Mouse (Mus musculus) myocyte (in vitro differentiated cells): Measurements from ENCODE around the gene Mon2. TPM values are rescaled to one million over a fixed set of nuclear protein-coding genes. Genes with fewer than 3 reads are reported as not detected.

Source experiments
- H3K27me3 ChIP-seq: one replicate; pipeline ENCODE4 v1.6.1; 2011; ENCODE audit not compliant: control insufficient read depth, insufficient read depth, insufficient read length
- H3K36me3 ChIP-seq: one replicate; pipeline ENCODE4 v1.6.1; 2011; ENCODE audit not compliant: control insufficient read depth, insufficient read depth
- H3K4me2 ChIP-seq: one replicate; pipeline ENCODE4 v1.6.1; 2011; ENCODE audit warnings: low read depth, control low read depth
- H3K4me3 ChIP-seq: one replicate; pipeline ENCODE4 v1.5.1; 2011; ENCODE audit warnings: mild to moderate bottlenecking, control low read depth, moderate library complexity
- H3K79me2 ChIP-seq: one replicate; pipeline ENCODE4 v1.6.1; 2011; ENCODE audit not compliant: control insufficient read depth, insufficient read depth
- H3ac ChIP-seq: one replicate; pipeline ENCODE4 v1.6.1; 2011; ENCODE audit not compliant: control insufficient read depth, insufficient read length
- CEBPB ChIP-seq: IDR thresholded peaks from 2 replicates; pipeline ENCODE4 v1.6.1; 2011; ENCODE audit warnings: mild to moderate bottlenecking, moderate library complexity; ENCODE audit not compliant: poor library complexity, insufficient read depth, severe bottlenecking
- E2F4 ChIP-seq: IDR thresholded peaks from one replicate; pipeline ENCODE4 v1.6.1; 2011; ENCODE audit warnings: mild to moderate bottlenecking, control low read depth, moderate library complexity; ENCODE audit not compliant: insufficient read depth
- MAX ChIP-seq: IDR thresholded peaks from one replicate; pipeline ENCODE4 v1.6.1; 2011; ENCODE audit warnings: low read depth, mild to moderate bottlenecking, control low read depth
- MYOD1 ChIP-seq, 3 experiments: IDR thresholded peaks; one replicate each; pipeline ENCODE4 v1.6.1; 2011; ENCODE audit warnings: control low read depth in 2 of 3, low read depth in 2 of 3, mild to moderate bottlenecking in 2 of 3, moderate library complexity in 1 of 3; ENCODE audit not compliant: insufficient read length in 2 of 3, control insufficient read depth in 1 of 3
- MYOG ChIP-seq, 3 experiments: IDR thresholded peaks; one replicate each; pipeline ENCODE4 v1.6.1; 2011; ENCODE audit warnings: control low read depth in 2 of 3, low read depth in 2 of 3, mild to moderate bottlenecking in 2 of 3; ENCODE audit not compliant: insufficient read length in 2 of 3, control insufficient read depth in 1 of 3, insufficient read depth in 1 of 3
- POLR2A ChIP-seq: IDR thresholded peaks from one replicate; pipeline ENCODE4 v1.6.1; 2011; ENCODE audit warnings: low read depth, mild to moderate bottlenecking, control low read depth, moderate library complexity; ENCODE audit not compliant: insufficient read length
- POLR2AphosphoS2 ChIP-seq: IDR thresholded peaks from one replicate; pipeline ENCODE4 v1.6.1; 2011; ENCODE audit warnings: low read depth, control low read depth; ENCODE audit not compliant: insufficient read length
- REST ChIP-seq: IDR thresholded peaks from one replicate; pipeline ENCODE4 v1.6.1; 2011; ENCODE audit warnings: mild to moderate bottlenecking, control low read depth, moderate library complexity; ENCODE audit not compliant: insufficient read depth, insufficient read length
- SRF ChIP-seq: IDR thresholded peaks from one replicate; pipeline ENCODE4 v1.6.1; 2011; ENCODE audit warnings: low read depth; ENCODE audit not compliant: control insufficient read depth, insufficient read length
- TCF12 ChIP-seq: IDR thresholded peaks from one replicate; pipeline ENCODE4 v1.6.1; 2011; ENCODE audit warnings: mild to moderate bottlenecking, control low read depth; ENCODE audit not compliant: poor library complexity, insufficient read depth, severe bottlenecking
- TCF3 ChIP-seq: IDR thresholded peaks from one replicate; pipeline ENCODE4 v1.6.1; 2011; ENCODE audit warnings: low read depth, control low read depth; ENCODE audit not compliant: insufficient read length
- USF1 ChIP-seq: IDR thresholded peaks from one replicate; pipeline ENCODE4 v1.6.1; 2011; ENCODE audit warnings: low read depth, mild to moderate bottlenecking, control low read depth, moderate library complexity
- polyA plus RNA-seq: library from polyadenylated mRNA; unstranded; fragments of >200 nt; fragmentation: generic; extraction: Trizol; gene quantifications from one replicate; pipeline ENCODE4 v1.2.1, GENCODE M21; 2012; ENCODE audit warnings: missing spikeins

Mon2 gene
- polyA plus RNA-seq, 1 experiment, result 31.0 TPM

DNA sequence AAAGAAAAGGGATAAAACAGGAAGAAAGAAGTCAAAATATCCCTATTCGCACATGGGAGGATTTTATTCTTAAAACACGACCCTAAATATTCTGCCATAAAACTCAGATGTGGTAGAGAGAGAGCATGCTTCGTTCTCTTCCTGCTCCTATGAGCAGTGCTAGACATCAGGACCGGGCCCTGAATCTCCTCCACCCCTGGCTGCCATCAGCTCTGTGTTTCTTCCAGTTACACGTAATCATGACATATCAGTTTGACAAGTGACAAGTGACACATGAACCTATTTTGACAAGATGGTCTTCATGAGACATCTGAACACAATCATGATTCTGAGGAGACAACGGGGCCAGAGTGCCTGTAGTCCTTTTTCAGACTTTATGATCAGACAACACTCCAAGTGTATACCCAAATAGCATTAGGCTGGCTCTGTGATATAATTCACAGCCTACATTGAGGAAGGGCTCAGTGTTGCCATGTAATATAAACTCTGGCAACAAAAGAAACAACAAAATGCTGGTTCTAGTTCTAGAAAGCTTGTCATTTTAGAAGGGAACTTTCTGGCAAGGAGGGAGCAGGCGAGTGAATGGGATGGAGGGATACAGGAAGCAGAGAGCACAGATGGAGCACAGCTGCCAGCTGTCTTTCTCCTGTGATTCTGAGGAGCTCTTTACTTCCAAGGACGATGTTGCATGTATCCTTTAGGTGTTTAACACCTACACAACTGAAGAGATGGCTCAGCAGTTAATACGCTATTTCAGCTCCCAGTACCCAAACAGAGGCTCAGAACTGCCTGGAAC, 20.9 kb downstream of the Mon2 start:
- Histone ChIP-seq H3ac (no peak overlapping the region), H3K4me2 (no peak overlapping the region), H3K36me3 (peaks cover 5% of the 10 kb centered on the region), H3K4me3 (no peak overlapping the region), H3K79me2 (peaks cover 12% of the 10 kb centered on the region), H3K27me3 (no peaks in the 10 kb centered on the region)
- TF ChIP-seq E2F4, result no peak
- no peak for TF ChIP-seq REST
- no peak for TF ChIP-seq POLR2A
- TF ChIP-seq MYOD1 (IDR thresholded peaks at IDR 0.05; ENCODE audit: control insufficient read depth in 1 of 3, insufficient read length in 2 of 3, low read depth in 2 of 3), result no peak
- no peak for TF ChIP-seq CEBPB
- TF ChIP-seq MYOG (IDR thresholded peaks at IDR 0.05; ENCODE audit: control insufficient read depth in 1 of 3, insufficient read depth in 1 of 3, insufficient read length in 2 of 3, low read depth in 2 of 3), result no peak
- TF ChIP-seq SRF, result no peak

DNA sequence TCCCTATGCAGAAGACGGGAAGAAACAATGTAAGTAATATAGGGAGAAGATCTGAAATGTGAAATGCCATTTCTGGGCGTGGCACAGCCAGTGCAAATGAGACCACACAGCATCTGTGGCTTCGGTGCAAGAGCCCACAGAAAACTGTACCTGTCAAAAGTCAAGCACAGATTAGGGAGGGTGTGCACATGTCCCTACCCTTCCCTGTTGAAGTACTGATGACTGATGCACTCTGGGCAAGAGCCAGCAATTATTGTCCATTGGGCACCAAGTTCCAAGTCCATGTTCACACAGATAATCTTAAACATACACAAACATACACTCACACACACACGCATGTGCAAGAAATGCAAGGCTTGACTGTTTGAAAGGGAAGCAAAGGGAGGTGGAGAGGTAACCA, 22.7 kb downstream of the Mon2 start:
- TF ChIP-seq E2F4, result no peak
- no peak for TF ChIP-seq CEBPB
- no peak for TF ChIP-seq MYOD1 (IDR thresholded peaks at IDR 0.05; ENCODE audit: control insufficient read depth in 1 of 3, insufficient read length in 2 of 3, low read depth in 2 of 3)
- TF ChIP-seq MAX, result no peak
- TF ChIP-seq TCF12, result no peak
- no peak for TF ChIP-seq USF1
- TF ChIP-seq MYOG (IDR thresholded peaks at IDR 0.05; ENCODE audit: control insufficient read depth in 1 of 3, insufficient read depth in 1 of 3, insufficient read length in 2 of 3, low read depth in 2 of 3), result no peak
- no peak for TF ChIP-seq TCF3
- TF ChIP-seq REST, result no peak
- no peak for TF ChIP-seq POLR2A
- H3K4me2 ChIP-seq, result no peak overlapping the region

DNA sequence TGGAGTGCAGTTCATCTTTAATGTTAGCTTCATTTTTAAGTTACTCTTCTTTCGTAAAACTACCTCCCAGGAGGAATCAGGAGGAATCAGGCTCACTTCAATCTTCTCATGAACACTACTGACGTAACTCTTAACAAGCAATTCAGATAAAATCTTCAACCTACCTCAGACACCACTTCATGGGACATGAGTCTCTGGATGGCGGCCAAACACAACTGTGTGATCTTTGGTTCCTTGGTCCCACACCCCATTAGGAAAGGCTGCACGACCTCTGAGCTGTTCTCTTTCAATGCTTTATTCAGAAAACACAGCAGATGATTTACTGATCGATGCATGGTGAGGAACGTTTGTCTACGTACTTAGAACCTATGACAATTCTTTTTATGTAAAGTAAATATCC, 24.3 kb downstream of the Mon2 start:
- H3K4me3 ChIP-seq, result no peak overlapping the region
- H3K36me3 ChIP-seq, result peaks cover 5% of the 10 kb centered on the region
- H3K79me2 ChIP-seq, result peaks cover 3% of the 10 kb centered on the region
- no peak overlapping the region for H3K4me2 ChIP-seq
- TF ChIP-seq USF1 (no peak), SRF (no peak), CEBPB (no peak), POLR2A (no peak), MYOG (IDR thresholded peaks at IDR 0.05; ENCODE audit: control insufficient read depth in 1 of 3, insufficient read depth in 1 of 3, insufficient read length in 2 of 3, low read depth in 2 of 3) (no peak), TCF3 (no peak), TCF12 (no peak), POLR2AphosphoS2 (no peak), E2F4 (no peak), MYOD1 (IDR thresholded peaks at IDR 0.05; ENCODE audit: control insufficient read depth in 1 of 3, insufficient read length in 2 of 3, low read depth in 2 of 3) (no peak), REST (no peak), MAX (no peak)
- no peak overlapping the region for H3ac ChIP-seq
- no peaks in the 10 kb centered on the region for H3K27me3 ChIP-seq

More for the DNA sequence above, 22.7 kb downstream of the Mon2 start:
- H3ac ChIP-seq, result no peak overlapping the region
- H3K79me2 ChIP-seq, result peaks cover 4% of the 10 kb centered on the region
- H3K4me3 ChIP-seq, result no peak overlapping the region
- peaks cover 5% of the 10 kb centered on the region for H3K36me3 ChIP-seq
- H3K27me3 ChIP-seq, result no peaks in the 10 kb centered on the region

DNA sequence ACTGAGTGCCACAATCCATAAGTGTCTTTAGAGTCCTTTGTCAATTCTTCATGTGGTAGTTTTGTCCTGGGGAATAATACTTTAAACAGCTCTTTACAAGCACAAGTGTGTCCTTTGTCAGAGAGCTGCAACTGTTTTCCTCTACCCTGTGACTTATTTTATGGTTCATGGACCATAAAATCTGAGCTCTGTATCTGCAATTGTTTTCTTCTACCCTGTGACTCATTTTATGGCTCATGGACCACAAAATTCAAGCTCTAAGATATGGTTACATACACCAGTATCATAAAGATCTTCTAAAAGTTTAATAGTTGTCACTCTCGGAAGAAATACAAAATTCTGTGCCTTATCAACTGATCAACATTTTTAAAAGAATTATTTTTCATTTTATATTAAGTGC, 27.6 kb downstream of the Mon2 start:
- Histone ChIP-seq H3K4me3 (no peak overlapping the region), H3ac (no peak overlapping the region), H3K79me2 (no peaks in the 10 kb centered on the region), H3K27me3 (no peaks in the 10 kb centered on the region), H3K4me2 (peak overlapping the region; percentile 7), H3K36me3 (peaks cover 14% of the 10 kb centered on the region)
- no peak for TF ChIP-seq POLR2AphosphoS2
- no peak for TF ChIP-seq TCF12
- no peak for TF ChIP-seq USF1
- no peak for TF ChIP-seq CEBPB
- TF ChIP-seq POLR2A, result no peak

DNA sequence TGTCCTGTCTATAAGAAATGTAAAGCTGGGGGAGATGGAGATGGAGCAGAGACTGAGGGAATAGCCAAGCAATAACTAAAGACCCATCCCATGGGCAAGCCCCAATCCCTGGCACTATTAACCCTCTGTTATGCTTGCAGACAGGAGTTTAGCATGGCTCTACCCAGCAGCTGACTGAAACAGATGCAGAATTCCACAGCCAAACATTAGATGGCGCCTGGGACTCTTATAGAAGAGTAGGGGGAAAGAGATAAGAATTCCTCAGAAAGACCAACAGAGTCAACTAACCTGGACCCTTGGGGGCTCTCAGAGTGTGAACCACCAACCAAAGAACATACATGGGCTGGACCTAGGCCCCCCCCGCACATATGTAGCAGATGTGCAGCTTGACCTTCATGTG, 36.4 kb downstream of the Mon2 start:
- Histone ChIP-seq H3K27me3 (no peaks in the 10 kb centered on the region), H3K4me3 (no peak overlapping the region), H3K79me2 (no peaks in the 10 kb centered on the region), H3ac (no peak overlapping the region), H3K4me2 (no peak overlapping the region), H3K36me3 (peaks cover 36% of the 10 kb centered on the region)
- TF ChIP-seq MYOD1 (IDR thresholded peaks at IDR 0.05; ENCODE audit: control insufficient read depth in 1 of 3, insufficient read length in 2 of 3, low read depth in 2 of 3), result no peak
- TF ChIP-seq TCF3, result no peak
- TF ChIP-seq CEBPB, result no peak
- TF ChIP-seq MYOG (IDR thresholded peaks at IDR 0.05; ENCODE audit: control insufficient read depth in 1 of 3, insufficient read depth in 1 of 3, insufficient read length in 2 of 3, low read depth in 2 of 3), result no peak
- TF ChIP-seq POLR2AphosphoS2, result no peak
- TF ChIP-seq TCF12, result no peak
- TF ChIP-seq REST, result no peak
- TF ChIP-seq USF1, result no peak
- TF ChIP-seq E2F4, result no peak
- no peak for TF ChIP-seq MAX
- TF ChIP-seq SRF, result no peak
- TF ChIP-seq POLR2A, result no peak
